Mouse (Mus musculus) forebrain, embryonic 11.5 days (tissue): ENCODE measurements at regions not wholly inside any gene's neighbourhood (a gene's known extent, or its start where the extent isn't known, plus 50 kb on each side); places are given as distances from the start of the nearest gene placed in this dataset.
A peak's percentile ranks its signal among the peaks of the same experiment; 100 is the strongest.

Source experiments
- ATAC-seq: fragments of 200-750 bp; cut with Nextera tagmentation; replicated peaks from 2 replicates; pipeline ENCODE4 v1.8.0; 2017; ENCODE audit warnings: moderate TSS enrichment; ENCODE audit not compliant: low FRiP score
- DNase-seq: peaks from one replicate; pipeline ENCODE4 v3.0.0-alpha.2; 2017; ENCODE audit warnings: low spot score
- H3K27ac ChIP-seq: fragments of 300-500 bp; sonication (generic); 2 replicates; pipeline ENCODE4 v1.5.1; 2014; ENCODE audit warnings: low read depth, low read length
- H3K27me3 ChIP-seq: fragments of 300-500 bp; sonication (generic); 2 replicates; pipeline ENCODE4 v1.6.1; 2014; ENCODE audit warnings: mild to moderate bottlenecking, low read length, mixed read lengths; ENCODE audit not compliant: control insufficient read depth, insufficient read depth
- H3K36me3 ChIP-seq: fragments of 300-500 bp; sonication (generic); 2 replicates; pipeline ENCODE4 v1.6.1; 2014; ENCODE audit warnings: mild to moderate bottlenecking, low read length, moderate library complexity, mixed read lengths; ENCODE audit not compliant: control insufficient read depth, insufficient read depth
- H3K4me1 ChIP-seq: fragments of 300-500 bp; sonication (generic); replicated peaks from 2 replicates; pipeline ENCODE4 v1.6.1; 2014; ENCODE audit warnings: low read length, mixed read lengths; ENCODE audit not compliant: control insufficient read depth, insufficient read depth
- H3K4me2 ChIP-seq: fragments of 300-500 bp; sonication (generic); 2 replicates; pipeline ENCODE4 v1.6.1; 2014; ENCODE audit warnings: low read depth, mild to moderate bottlenecking, low read length, moderate library complexity, mixed read lengths; ENCODE audit not compliant: severe bottlenecking
- H3K4me3 ChIP-seq: fragments of 300-500 bp; sonication (generic); 2 replicates; pipeline ENCODE4 v1.5.1; 2014; ENCODE audit warnings: low read depth, low read length
- H3K9ac ChIP-seq: fragments of 300-500 bp; sonication (generic); 2 replicates; pipeline ENCODE4 v1.6.1; 2014; ENCODE audit warnings: low read length
- H3K9me3 ChIP-seq: fragments of 300-500 bp; sonication (generic); 2 replicates; pipeline ENCODE4 v1.6.1; 2016; ENCODE audit warnings: low read length, mixed read lengths; ENCODE audit not compliant: control insufficient read depth
- WGBS: fragments of 180-500 bp; shearing (Covaris S2); extraction: QIAGEN DNeasy Blood & Tissue Kit; methylation state at CpG from one replicate; pipeline ENCODE4 v1.1.7; 2014; 5-methylcytosine and 5-hydroxymethylcytosine counted together

- Histone ChIP-seq H3K4me1 (no peaks in the 10 kb centered on the region), H3K4me2 (no peak overlapping the region), H3K9me3 (no peaks in the 10 kb centered on the region), H3K27ac (peak overlapping the region; percentile 54; the same call in 1 of the 2 replicates), H3K9ac (no peak overlapping the region), H3K36me3 (no peaks in the 10 kb centered on the region), H3K27me3 (no peaks in the 10 kb centered on the region), H3K4me3 (no peak overlapping the region)
- ATAC-seq, result no peak
- DNase-seq, result no peak
Observed at GRCm38 (mm10) chr13:84636831-84637230, 414.7 kb downstream of the Tmem161b start.

- Histone ChIP-seq H3K4me3 (no peak overlapping the region), H3K9me3 (no peaks in the 10 kb centered on the region), H3K27ac (peak overlapping the region; percentile 75; the same call in 1 of the 2 replicates), H3K4me1 (no peaks in the 10 kb centered on the region), H3K9ac (no peak overlapping the region), H3K36me3 (no peaks in the 10 kb centered on the region), H3K4me2 (no peak overlapping the region), H3K27me3 (no peaks in the 10 kb centered on the region)
- no peak for DNase-seq
- WGBS, result 53% methylated on average over 1 of the region's 1 CpGs
- no peak for ATAC-seq
Observed at GRCm38 (mm10) chr13:84637606-84638005, 415.5 kb downstream of the Tmem161b start.

- DNase-seq (peak; percentile 57), ATAC-seq (peak; percentile 68)
- Histone ChIP-seq H3K36me3 (no peaks in the 10 kb centered on the region), H3K4me1 (no peaks in the 10 kb centered on the region), H3K27ac (peak overlapping the region; percentile 70), H3K27me3 (no peaks in the 10 kb centered on the region), H3K4me2 (0 out of 2 replicates have a peak overlapping the region, but pooled peaks have one; percentile 0), H3K9me3 (no peaks in the 10 kb centered on the region), H3K9ac (no peak overlapping the region), H3K4me3 (no peak overlapping the region)
- 19% methylated on average over 4 of the region's 4 CpGs for WGBS
Observed at GRCm38 (mm10) chr13:84638401-84638934, 416.4 kb downstream of the Tmem161b start.

GRCm38 (mm10) chr13:84639087-84640022 is 417.3 kb downstream of the Tmem161b start:
- Histone ChIP-seq H3K27ac (peak overlapping the region; percentile 70), H3K4me1 (no peaks in the 10 kb centered on the region), H3K4me3 (no peak overlapping the region), H3K9me3 (no peaks in the 10 kb centered on the region), H3K9ac (no peak overlapping the region), H3K4me2 (0 out of 2 replicates have a peak overlapping the region, but pooled peaks have one; percentile 0), H3K36me3 (no peaks in the 10 kb centered on the region), H3K27me3 (no peaks in the 10 kb centered on the region)
- peak; percentile 92 for ATAC-seq
- peak; percentile 79 for DNase-seq
- 10% methylated on average over 6 of the region's 6 CpGs for WGBS

GRCm38 (mm10) chr13:84644024-84644423 is 421.9 kb downstream of the Tmem161b start:
- no peaks in the 10 kb centered on the region for H3K9me3 ChIP-seq
- DNase-seq (no peak), ATAC-seq (no peak)
- H3K4me3 ChIP-seq, result no peak overlapping the region
- H3K27me3 ChIP-seq, result no peaks in the 10 kb centered on the region
- H3K4me1 ChIP-seq, result no peaks in the 10 kb centered on the region
- no peak overlapping the region for H3K27ac ChIP-seq
- H3K4me2 ChIP-seq, result no peak overlapping the region
- 93% methylated on average over 4 of the region's 4 CpGs for WGBS
- no peaks in the 10 kb centered on the region for H3K36me3 ChIP-seq
- H3K9ac ChIP-seq, result no peak overlapping the region

- Histone ChIP-seq H3K9me3 (no peaks in the 10 kb centered on the region), H3K4me3 (no peak overlapping the region), H3K4me2 (no peak overlapping the region), H3K27ac (no peak overlapping the region), H3K27me3 (no peaks in the 10 kb centered on the region), H3K9ac (no peak overlapping the region), H3K36me3 (no peaks in the 10 kb centered on the region), H3K4me1 (no peaks in the 10 kb centered on the region)
- 82% methylated on average over 1 of the region's 1 CpGs for WGBS
- DNase-seq, result no peak
- no peak for ATAC-seq
Observed at GRCm38 (mm10) chr13:84646899-84647298, 424.8 kb downstream of the Tmem161b start.

GRCm38 (mm10) chr13:84648056-84648455 is 426.0 kb downstream of the Tmem161b start:
- Histone ChIP-seq H3K9ac (no peak overlapping the region), H3K4me3 (no peak overlapping the region), H3K4me2 (no peak overlapping the region), H3K4me1 (no peaks in the 10 kb centered on the region), H3K9me3 (no peaks in the 10 kb centered on the region), H3K36me3 (no peaks in the 10 kb centered on the region), H3K27me3 (no peaks in the 10 kb centered on the region), H3K27ac (no peak overlapping the region)
- no peak for ATAC-seq
- 58% methylated on average over 1 of the region's 1 CpGs for WGBS
- DNase-seq, result no peak

- H3K4me1 ChIP-seq, result no peaks in the 10 kb centered on the region
- no peaks in the 10 kb centered on the region for H3K9me3 ChIP-seq
- no peaks in the 10 kb centered on the region for H3K36me3 ChIP-seq
- H3K27me3 ChIP-seq, result no peaks in the 10 kb centered on the region
- H3K9ac ChIP-seq, result no peak overlapping the region
- DNase-seq (no peak), ATAC-seq (no peak)
- H3K4me2 ChIP-seq, result no peak overlapping the region
- WGBS, result 89% methylated on average over 2 of the region's 2 CpGs
- no peak overlapping the region for H3K27ac ChIP-seq
- no peak overlapping the region for H3K4me3 ChIP-seq
Observed at GRCm38 (mm10) chr13:84663967-84664366, 441.9 kb downstream of the Tmem161b start.
